Mouse (Mus musculus): ENCODE data around the gene Dnaja2.

DNA sequence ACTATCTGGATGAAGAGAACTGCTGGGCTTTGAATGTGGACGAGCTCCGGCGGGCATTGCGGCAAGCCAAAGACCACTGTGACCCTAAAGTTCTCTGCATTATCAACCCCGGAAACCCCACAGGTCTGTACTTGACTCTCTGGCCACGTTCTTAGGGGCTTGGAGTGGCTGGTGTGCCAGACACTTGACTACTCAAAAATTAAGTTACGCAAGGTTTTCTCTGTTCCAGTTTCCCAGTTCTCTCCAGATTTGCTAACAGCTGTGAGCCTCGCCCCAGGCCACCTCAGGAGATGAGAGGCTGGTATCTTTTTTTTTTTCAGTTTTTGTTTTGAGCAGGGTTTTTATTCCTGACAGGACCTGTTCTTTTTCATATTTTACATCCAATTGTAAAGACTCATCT lies 42.9 kb downstream of the Dnaja2 start:
- no peak for TF ChIP-seq CTCF (IDR thresholded peaks at IDR 0.05; ENCODE audit: borderline replicate concordance, extremely low read depth, insufficient read depth, insufficient read length)
- no peak for TF ChIP-seq POLR2A (IDR thresholded peaks at IDR 0.05; ENCODE audit: borderline replicate concordance, extremely low read depth, insufficient read depth, insufficient read length, poor library complexity, severe bottlenecking)

Data from brain, embryonic 14.5 days (tissue).